Mouse (Mus musculus): ENCODE measurements around the gene Slco1c1. TPM values are rescaled to one million over a fixed set of nuclear protein-coding genes. Genes with fewer than 3 reads are reported as not detected.

Slco1c1 gene
- polyA plus RNA-seq (2017; shearing (Covaris generic)), result not detected

DNA sequence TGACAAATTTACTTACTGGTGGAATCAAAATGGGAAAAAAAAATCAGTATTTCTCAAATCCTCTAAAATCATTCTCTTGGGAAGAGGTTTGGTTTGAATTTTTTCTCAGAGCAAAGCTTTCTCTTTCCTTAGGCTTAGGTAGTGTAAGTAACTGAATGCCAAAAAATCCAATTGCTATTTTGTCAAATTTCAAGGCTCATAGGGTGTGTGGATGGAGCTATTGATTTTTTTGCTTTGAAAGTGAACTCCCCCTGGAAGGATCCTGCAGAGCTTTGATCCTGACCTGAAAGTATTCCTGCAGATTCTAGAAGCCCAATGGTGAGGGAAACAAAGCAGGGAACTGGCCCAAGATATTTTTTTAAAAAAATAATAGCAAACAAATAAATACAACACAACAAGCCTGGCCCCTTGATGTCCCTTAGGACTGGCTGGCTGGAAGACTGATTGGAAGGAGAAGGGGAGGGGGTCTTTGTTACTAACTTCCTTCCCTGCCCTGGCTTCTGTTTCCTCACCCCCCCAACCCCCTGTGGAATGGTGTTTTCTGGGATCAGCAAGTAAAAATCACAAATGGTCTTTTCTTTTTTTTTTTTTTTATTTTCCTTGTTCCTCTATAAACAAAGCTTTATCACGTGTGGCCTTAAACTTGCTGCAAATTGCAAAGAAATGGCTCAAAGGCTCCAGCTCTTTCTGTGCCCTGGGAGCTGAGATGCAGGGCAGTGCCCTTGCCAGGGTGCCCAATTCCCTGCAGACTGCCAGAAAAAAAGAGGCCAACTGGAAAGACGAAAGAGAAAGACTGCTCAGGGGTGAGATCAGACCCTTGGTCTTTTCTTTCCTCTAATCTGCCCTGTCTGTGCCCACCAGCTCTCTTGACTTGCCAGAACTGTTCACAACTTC is at the start of gene Slco1c1:
Gene Slco1c1 (plus strand): TSS at position 622 of the 894 bp plus-strand sequence.

Other genes starting within 250 kb of the Slco1c1 start
- not detected for gene Slco1b2, start 105.2 kb downstream of the Slco1c1 start, polyA plus RNA-seq (2017; shearing (Covaris generic))
- gene Gm5724, start 249.4 kb downstream of the Slco1c1 start, polyA plus RNA-seq (2017; shearing (Covaris generic)), result not detected

Measured in activated CD4-positive, CD25-positive, alpha-beta regulatory T cell, adult 9 weeks (primary cell).